Mouse (Mus musculus) bone marrow, adult 2 months (tissue): ENCODE measurements around the gene Cpne4.

Experiments
- CTCF ChIP-seq: fragments of 200-500 bp; IDR thresholded peaks from 2 replicates; pipeline ENCODE4 v1.5.1; 2011; ENCODE audit warnings: low read length, control low read depth; ENCODE audit not compliant: control insufficient read depth, insufficient read depth
- POLR2A ChIP-seq: fragments of 200-500 bp; IDR thresholded peaks from 2 replicates; pipeline ENCODE4 v1.6.1; 2011; ENCODE audit warnings: low read depth, mild to moderate bottlenecking, control low read depth, low read length, borderline replicate concordance; ENCODE audit not compliant: control insufficient read depth

DNA sequence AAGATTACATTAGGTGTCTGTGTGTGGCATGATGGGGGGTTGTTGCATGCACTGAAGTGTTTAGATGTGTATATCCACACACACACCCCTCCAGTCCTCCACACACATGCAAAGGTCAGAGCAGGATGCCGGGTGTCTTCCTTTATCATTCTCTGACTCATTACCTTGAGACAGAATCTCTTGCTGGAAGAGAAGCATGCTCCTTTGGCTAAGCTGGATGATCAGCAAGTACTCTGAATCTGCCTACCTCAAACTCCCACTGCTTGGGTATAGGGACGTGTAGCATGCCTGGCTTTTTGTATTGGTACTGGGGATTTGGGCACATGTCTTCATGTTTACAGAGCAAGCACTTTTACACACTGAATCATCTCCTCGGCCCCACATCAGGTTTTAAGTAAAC, 230.0 kb downstream of the Cpne4 start:
- no peak for TF ChIP-seq CTCF
- TF ChIP-seq POLR2A = no peak
